Mouse (Mus musculus) lung, adult 2 months (tissue): ENCODE data around the gene Kdm2a.

ENCODE experiments used
- CTCF ChIP-seq: fragments of 200-500 bp; IDR thresholded peaks from 2 replicates; pipeline ENCODE4 v1.5.1; 2011; ENCODE audit warnings: mild to moderate bottlenecking, low read length, control low read depth; ENCODE audit not compliant: insufficient read depth
- POLR2A ChIP-seq: fragments of 200-500 bp; IDR thresholded peaks from 2 replicates; pipeline ENCODE4 v1.6.1; 2011; ENCODE audit warnings: low read depth, mild to moderate bottlenecking, control low read depth, low read length, borderline replicate concordance; ENCODE audit errors: extremely low read depth

DNA sequence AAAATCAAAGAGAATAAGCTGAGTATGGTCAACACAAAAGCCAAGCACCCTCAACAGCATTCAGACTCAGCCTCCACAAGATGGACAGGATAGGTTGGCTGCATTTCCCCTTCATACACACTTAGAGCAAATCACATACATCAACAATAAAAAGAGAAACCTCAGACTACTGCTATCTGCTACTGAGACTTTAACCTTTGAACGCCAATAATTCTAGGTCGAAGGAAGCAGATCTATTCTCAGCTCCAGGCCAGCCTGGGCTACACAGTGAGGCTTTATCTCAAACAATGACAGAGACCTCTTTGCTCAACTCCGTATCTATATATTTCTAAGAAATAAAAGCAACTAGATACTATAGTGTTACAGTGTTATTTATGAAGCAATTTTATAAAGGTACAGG, 66.8 kb downstream of the Kdm2a start:
- TF ChIP-seq CTCF, result no peak
- TF ChIP-seq POLR2A, result no peak
